Mouse (Mus musculus) liver, embryonic 12.5 days (tissue): ENCODE results near the gene Olfm1. TPM values are rescaled to one million over a fixed set of nuclear protein-coding genes. Genes with fewer than 3 reads are reported as not detected.

Source experiments
- ATAC-seq: fragments of 200-750 bp; cut with Nextera tagmentation; 2 replicates; pipeline ENCODE4 v1.8.0; 2017; ENCODE audit warnings: moderate number of reproducible peaks, mild to moderate bottlenecking, moderate library complexity
- H3K27ac ChIP-seq: fragments of 300-500 bp; sonication (generic); 2 replicates; pipeline ENCODE4 v1.5.1; 2016; ENCODE audit warnings: mild to moderate bottlenecking
- H3K27me3 ChIP-seq: fragments of 300-500 bp; sonication (generic); replicated peaks from 2 replicates; pipeline ENCODE4 v1.6.1; 2016; ENCODE audit warnings: mild to moderate bottlenecking, moderate library complexity
- H3K36me3 ChIP-seq: fragments of 300-500 bp; sonication (generic); 2 replicates; pipeline ENCODE4 v1.6.1; 2016; ENCODE audit warnings: mild to moderate bottlenecking, moderate library complexity
- H3K4me1 ChIP-seq: fragments of 300-500 bp; sonication (generic); 2 replicates; pipeline ENCODE4 v1.6.1; 2016
- H3K4me2 ChIP-seq: fragments of 300-500 bp; sonication (generic); 2 replicates; pipeline ENCODE4 v1.6.1; 2016; ENCODE audit warnings: mild to moderate bottlenecking, moderate library complexity
- H3K4me3 ChIP-seq: fragments of 300-500 bp; sonication (generic); 2 replicates; pipeline ENCODE4 v1.5.1; 2016; ENCODE audit warnings: mild to moderate bottlenecking, moderate library complexity
- H3K9ac ChIP-seq: fragments of 300-500 bp; sonication (generic); 2 replicates; pipeline ENCODE4 v1.6.1; 2016; ENCODE audit warnings: mild to moderate bottlenecking, moderate library complexity
- H3K9me3 ChIP-seq: fragments of 300-500 bp; sonication (generic); replicated peaks from 2 replicates; pipeline ENCODE4 v1.6.1; 2016; ENCODE audit warnings: mild to moderate bottlenecking, moderate library complexity
- WGBS: fragments of 180-500 bp; shearing (Covaris S2); methylation state at CpG from one replicate; pipeline ENCODE4 v1.1.7; 2016; ENCODE audit not compliant: insufficient replicate concordance; 5-methylcytosine and 5-hydroxymethylcytosine counted together
- polyA plus RNA-seq: library from polyadenylated mRNA; unstranded; fragments of >200 nt; fragmentation: Nextera tagmentation; extraction: Ambion mirVana; gene quantifications from 2 replicates; pipeline ENCODE4 v1.2.1, GENCODE M21; 2016

Gene Olfm1
- polyA plus RNA-seq, 1 experiment from 2014 or later: 2.9 TPM

DNA sequence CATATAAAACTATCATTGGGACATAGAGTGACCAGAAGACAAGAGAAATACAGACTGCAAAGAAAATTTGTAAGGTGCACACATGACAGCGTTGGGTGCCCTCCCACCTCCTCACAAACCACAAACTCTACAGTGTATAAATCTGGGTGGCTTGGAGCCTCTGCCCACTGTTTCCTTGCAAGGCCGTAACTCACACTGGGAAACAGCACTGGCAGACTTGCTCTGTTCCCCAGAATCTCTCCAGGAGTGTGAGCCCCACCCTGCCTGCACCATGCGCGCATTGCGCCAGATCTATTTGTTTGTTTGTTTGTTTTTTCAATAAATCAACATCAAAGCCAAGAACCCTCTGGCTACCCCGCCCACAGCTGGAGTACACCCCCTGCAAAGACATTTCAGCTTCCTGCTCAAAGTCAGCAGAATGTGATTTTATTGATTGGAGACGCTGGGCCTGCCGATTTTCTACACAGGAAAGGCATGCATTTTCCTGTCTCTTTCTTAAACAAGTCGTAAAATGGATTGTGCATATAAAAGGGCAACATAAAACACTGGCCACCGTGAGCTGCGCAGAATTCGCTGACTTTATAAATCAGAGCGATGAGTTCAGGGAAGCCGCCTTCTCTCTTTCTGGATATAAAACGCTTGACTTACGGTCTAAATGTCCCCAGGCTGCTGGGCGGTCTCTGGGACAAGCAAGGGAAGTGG, 48.9 kb downstream of the Olfm1 start:
- Histone ChIP-seq H3K4me3 (no peak overlapping the region), H3K27ac (no peak overlapping the region), H3K9me3 (no peaks in the 10 kb centered on the region), H3K27me3 (peaks cover 7% of the 10 kb centered on the region), H3K4me2 (no peak overlapping the region), H3K4me1 (no peaks in the 10 kb centered on the region), H3K36me3 (no peaks in the 10 kb centered on the region), H3K9ac (no peak overlapping the region)
- ATAC-seq: no peak
- 58% methylated on average over 17 of the region's 17 CpGs for WGBS

- no peak overlapping the region for H3K4me3 ChIP-seq
- 14% methylated on average over 5 of the region's 5 CpGs for WGBS
- H3K9ac ChIP-seq: no peak overlapping the region
- peaks cover 7% of the 10 kb centered on the region for H3K27me3 ChIP-seq
- no peak overlapping the region for H3K27ac ChIP-seq
- no peak overlapping the region for H3K4me2 ChIP-seq
- no peaks in the 10 kb centered on the region for H3K36me3 ChIP-seq
- H3K9me3 ChIP-seq: no peaks in the 10 kb centered on the region
- no peak for ATAC-seq
- H3K4me1 ChIP-seq: no peaks in the 10 kb centered on the region
Observed at GRCm38 (mm10) chr2:28242222-28242543, 49.4 kb downstream of the Olfm1 start.

DNA sequence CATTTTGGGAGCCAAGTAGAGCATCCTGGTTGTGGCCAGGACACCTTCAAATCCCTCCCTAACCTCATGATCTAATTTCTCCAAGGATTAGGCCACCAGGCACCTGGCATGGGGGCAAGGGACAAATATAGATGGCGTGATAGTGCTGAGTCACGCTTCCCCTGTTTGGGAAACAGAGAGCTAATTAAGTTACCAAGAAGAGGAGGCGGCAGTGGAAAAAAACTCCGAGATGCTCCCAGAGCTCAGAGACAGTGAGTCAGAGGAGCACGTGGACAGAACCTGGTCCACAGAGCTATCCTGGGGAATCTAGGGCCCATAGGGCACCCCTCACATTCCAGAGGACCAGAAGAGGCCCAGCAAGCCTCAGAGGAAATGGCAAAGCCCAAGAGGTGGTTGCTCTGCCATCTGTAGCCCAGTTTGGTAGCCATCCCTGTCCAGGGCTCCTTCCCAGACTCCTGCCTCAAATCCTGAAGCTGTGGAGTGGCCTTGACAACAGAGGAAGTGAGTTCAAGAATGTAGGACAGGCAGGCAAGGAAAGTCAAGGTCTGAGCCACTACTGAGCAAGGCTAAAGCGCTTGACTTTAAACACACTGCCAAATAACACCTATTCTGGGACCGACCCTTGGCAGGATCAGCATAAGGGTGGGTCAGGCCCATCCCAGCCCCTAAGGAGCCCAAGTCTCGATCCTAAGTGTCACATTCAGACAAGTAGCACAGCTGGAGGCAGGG, 52.0 kb downstream of the Olfm1 start:
- Histone ChIP-seq H3K9ac (no peak overlapping the region), H3K4me3 (no peak overlapping the region), H3K27me3 (peaks cover 12% of the 10 kb centered on the region), H3K9me3 (no peaks in the 10 kb centered on the region), H3K4me1 (no peaks in the 10 kb centered on the region), H3K36me3 (no peaks in the 10 kb centered on the region), H3K27ac (no peak overlapping the region), H3K4me2 (no peak overlapping the region)
- 44% methylated on average over 8 of the region's 8 CpGs for WGBS
- ATAC-seq: no peak

DNA sequence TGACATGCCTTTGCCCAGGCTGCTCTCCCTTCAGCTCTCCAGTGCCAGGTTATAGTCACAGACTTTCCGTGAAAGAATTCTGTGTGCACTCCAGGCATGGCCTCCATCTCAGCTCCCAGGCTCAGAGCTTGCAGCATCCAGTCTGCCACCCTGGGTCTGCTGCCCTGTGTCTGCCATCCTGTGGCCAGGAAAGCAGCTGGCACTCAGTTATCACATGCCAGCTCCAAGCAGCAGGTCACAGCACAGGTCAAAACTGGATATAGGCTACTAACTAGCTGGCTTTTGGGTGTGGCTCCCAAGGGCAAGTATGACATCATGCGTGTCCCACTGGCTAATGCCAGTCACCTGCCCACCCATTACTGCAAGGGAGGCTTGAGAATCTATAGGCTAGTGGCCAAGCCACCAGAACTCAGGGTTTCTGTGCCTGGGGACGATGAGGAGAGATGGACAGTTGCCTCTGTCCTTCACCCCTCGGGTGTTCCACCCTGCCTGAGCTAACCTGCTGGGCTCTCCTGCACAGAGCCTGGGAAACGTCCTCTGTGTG, 53.4 kb downstream of the Olfm1 start:
- Histone ChIP-seq H3K27ac (no peak overlapping the region), H3K27me3 (peaks cover 5% of the 10 kb centered on the region; the same call in 1 of the 2 replicates), H3K9ac (no peak overlapping the region), H3K4me3 (no peak overlapping the region), H3K36me3 (no peaks in the 10 kb centered on the region), H3K4me1 (no peaks in the 10 kb centered on the region), H3K4me2 (no peak overlapping the region), H3K9me3 (no peaks in the 10 kb centered on the region)
- no peak for ATAC-seq
- 53% methylated on average over 5 of the region's 5 CpGs for WGBS

GRCm38 (mm10) chr2:28247098-28247497, 54.3 kb downstream of the Olfm1 start:
- WGBS: 66% methylated on average over 11 of the region's 11 CpGs
- Histone ChIP-seq H3K4me3 (no peak overlapping the region), H3K27me3 (peaks cover 5% of the 10 kb centered on the region; the same call in 1 of the 2 replicates), H3K9ac (no peak overlapping the region), H3K9me3 (no peaks in the 10 kb centered on the region), H3K4me1 (no peaks in the 10 kb centered on the region), H3K36me3 (no peaks in the 10 kb centered on the region), H3K4me2 (no peak overlapping the region), H3K27ac (no peak overlapping the region)
- ATAC-seq: no peak

DNA sequence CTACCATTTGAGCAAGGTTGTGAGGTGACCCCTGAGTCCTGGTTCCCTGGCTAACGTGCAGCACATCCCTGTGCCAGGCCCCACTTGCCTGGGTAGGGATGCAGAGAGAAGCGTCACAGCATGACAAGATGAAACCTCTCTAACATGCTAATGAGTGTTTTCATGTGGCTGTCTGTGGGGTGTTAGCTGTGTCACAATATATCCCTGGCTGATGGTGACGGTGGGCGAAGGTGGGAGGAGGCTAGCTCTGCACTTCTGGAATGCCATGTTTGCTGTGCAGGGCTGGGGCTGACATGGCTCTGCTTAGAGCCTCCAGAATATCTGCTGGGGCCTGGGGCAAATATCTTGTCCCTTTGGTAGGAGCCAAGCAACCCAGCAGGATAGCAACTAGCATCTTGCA, 59.8 kb downstream of the Olfm1 start:
- H3K36me3 ChIP-seq: no peaks in the 10 kb centered on the region
- no peak overlapping the region for H3K4me3 ChIP-seq
- H3K4me2 ChIP-seq: no peak overlapping the region
- WGBS: 59% methylated on average over 4 of the region's 4 CpGs
- ATAC-seq: no peak
- H3K4me1 ChIP-seq: no peaks in the 10 kb centered on the region
- H3K9ac ChIP-seq: no peak overlapping the region
- peaks cover 10% of the 10 kb centered on the region; the same call in 1 of the 2 replicates for H3K27me3 ChIP-seq
- H3K27ac ChIP-seq: no peak overlapping the region
- H3K9me3 ChIP-seq: no peaks in the 10 kb centered on the region

DNA sequence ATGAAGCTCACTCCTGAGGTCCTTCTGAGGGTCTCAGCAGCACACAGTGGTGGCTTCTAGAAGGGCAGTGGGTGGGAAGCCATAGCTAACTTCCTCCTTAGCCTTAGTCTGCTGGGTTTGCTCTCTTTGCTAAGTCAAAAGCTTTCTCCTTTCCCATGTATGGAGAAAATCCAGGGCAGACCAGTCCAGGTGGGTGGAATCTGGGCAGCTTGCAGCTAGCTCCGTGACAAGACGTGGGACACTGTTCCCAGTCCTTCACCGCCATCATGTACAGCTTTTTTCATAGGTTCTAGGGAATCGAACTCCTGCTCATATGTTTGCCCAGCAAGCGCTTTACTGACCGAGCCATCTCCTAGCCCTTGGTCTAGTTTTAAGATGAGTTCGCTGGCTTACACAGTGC, 63.2 kb downstream of the Olfm1 start:
- Histone ChIP-seq H3K27ac (no peak overlapping the region), H3K36me3 (no peaks in the 10 kb centered on the region), H3K27me3 (peaks cover 5% of the 10 kb centered on the region; the same call in 1 of the 2 replicates), H3K9ac (no peak overlapping the region), H3K4me2 (no peak overlapping the region), H3K9me3 (no peaks in the 10 kb centered on the region), H3K4me1 (no peaks in the 10 kb centered on the region), H3K4me3 (no peak overlapping the region)
- WGBS: 86% methylated on average over 7 of the region's 7 CpGs
- ATAC-seq: no peak

GRCm38 (mm10) chr2:28261438-28261837, 68.6 kb downstream of the Olfm1 start:
- Histone ChIP-seq H3K27me3 (no peaks in the 10 kb centered on the region), H3K9me3 (no peaks in the 10 kb centered on the region), H3K4me3 (no peak overlapping the region), H3K4me1 (no peaks in the 10 kb centered on the region), H3K36me3 (no peaks in the 10 kb centered on the region), H3K4me2 (no peak overlapping the region), H3K27ac (no peak overlapping the region), H3K9ac (no peak overlapping the region)
- no peak for ATAC-seq
- 55% methylated on average over 3 of the region's 3 CpGs for WGBS

- Histone ChIP-seq H3K4me3 (no peak overlapping the region), H3K27me3 (peaks cover 6% of the 10 kb centered on the region; the same call in 1 of the 2 replicates), H3K36me3 (no peaks in the 10 kb centered on the region), H3K9me3 (no peaks in the 10 kb centered on the region), H3K9ac (no peak overlapping the region), H3K4me1 (no peaks in the 10 kb centered on the region), H3K4me2 (no peak overlapping the region), H3K27ac (no peak overlapping the region)
- 63% methylated on average over 3 of the region's 3 CpGs for WGBS
- no peak for ATAC-seq
Observed at GRCm38 (mm10) chr2:28267776-28268275, 75.0 kb downstream of the Olfm1 start.

- no peak overlapping the region for H3K4me2 ChIP-seq
- H3K27ac ChIP-seq: no peak overlapping the region
- ATAC-seq: no peak
- H3K27me3 ChIP-seq: peaks cover 6% of the 10 kb centered on the region; the same call in 1 of the 2 replicates
- 28% methylated on average over 4 of the region's 4 CpGs for WGBS
- H3K9me3 ChIP-seq: no peaks in the 10 kb centered on the region
- H3K9ac ChIP-seq: no peak overlapping the region
- no peak overlapping the region for H3K4me3 ChIP-seq
- no peaks in the 10 kb centered on the region for H3K36me3 ChIP-seq
- H3K4me1 ChIP-seq: no peaks in the 10 kb centered on the region
Observed at GRCm38 (mm10) chr2:28270561-28270960, 77.8 kb downstream of the Olfm1 start.

DNA sequence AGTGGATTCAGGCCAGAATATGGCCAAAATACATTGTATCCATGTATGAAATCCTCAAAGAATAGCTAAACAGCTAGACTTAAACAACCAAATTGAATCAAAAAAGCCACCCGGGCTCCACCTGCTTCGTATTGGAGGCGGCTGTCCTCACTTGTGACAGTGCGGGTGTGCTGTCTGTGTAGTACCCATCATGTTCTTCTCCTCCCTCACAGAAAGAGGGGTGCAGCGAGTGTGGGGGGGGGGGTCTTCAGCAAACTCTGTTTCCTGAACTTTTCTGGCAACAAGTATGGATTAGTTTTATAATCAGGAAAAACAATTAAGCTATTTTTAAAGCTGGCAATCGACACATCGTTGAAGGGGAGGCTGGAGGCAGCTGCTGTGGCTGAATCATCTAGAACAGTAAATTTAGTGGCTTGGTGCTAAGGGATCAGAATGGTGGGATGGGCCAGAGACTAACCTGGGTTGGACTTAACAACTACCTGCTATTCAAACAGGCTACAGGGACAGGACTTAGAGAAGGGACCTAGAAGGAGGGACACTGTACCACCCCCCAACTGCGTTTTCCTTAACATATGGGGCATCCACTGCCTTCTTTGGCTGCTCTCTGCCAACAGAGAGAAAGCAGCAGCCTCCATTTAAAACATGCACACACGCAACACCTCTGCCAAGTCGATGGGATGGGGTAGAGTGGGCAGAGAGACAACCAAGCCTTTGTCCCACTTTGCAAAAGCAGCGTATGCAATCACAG, 79.6 kb downstream of the Olfm1 start:
- H3K4me1 ChIP-seq: no peaks in the 10 kb centered on the region
- ATAC-seq: no peak

DNA sequence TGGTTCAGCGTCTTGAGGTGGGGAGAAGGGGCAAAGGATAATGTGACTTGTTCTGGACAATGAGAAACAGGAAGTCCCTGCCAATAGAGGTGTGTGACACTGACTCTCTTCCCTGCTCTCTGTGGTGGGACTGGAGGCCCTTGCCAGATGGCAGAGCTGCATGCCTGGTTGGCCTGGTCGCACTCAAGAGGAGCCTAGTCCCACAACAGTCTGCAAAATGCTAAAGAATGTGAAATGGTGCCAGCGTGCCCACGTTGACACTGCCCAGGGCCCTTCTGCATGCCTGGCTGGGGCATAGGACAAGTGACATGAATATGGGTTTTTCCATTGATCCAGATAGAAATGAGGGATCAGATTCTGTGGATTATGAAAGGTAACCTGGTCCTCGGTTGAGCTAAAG, 81.2 kb downstream of the Olfm1 start:
- no peak for ATAC-seq
- 63% methylated on average over 5 of the region's 5 CpGs for WGBS
- H3K27ac ChIP-seq: no peak overlapping the region

More for the DNA sequence above, 79.6 kb downstream of the Olfm1 start:
- Histone ChIP-seq H3K36me3 (no peaks in the 10 kb centered on the region), H3K4me2 (no peak overlapping the region), H3K9ac (no peak overlapping the region), H3K27me3 (peaks cover 6% of the 10 kb centered on the region; the same call in 1 of the 2 replicates), H3K4me3 (no peak overlapping the region), H3K27ac (no peak overlapping the region), H3K9me3 (no peaks in the 10 kb centered on the region)
- 71% methylated on average over 11 of the region's 11 CpGs for WGBS

More for the DNA sequence above, 81.2 kb downstream of the Olfm1 start:
- H3K9me3 ChIP-seq: no peaks in the 10 kb centered on the region
- no peak overlapping the region for H3K4me3 ChIP-seq
- H3K36me3 ChIP-seq: no peaks in the 10 kb centered on the region
- H3K4me1 ChIP-seq: no peaks in the 10 kb centered on the region
- no peak overlapping the region for H3K4me2 ChIP-seq
- no peak overlapping the region for H3K9ac ChIP-seq
- peaks cover 6% of the 10 kb centered on the region; the same call in 1 of the 2 replicates for H3K27me3 ChIP-seq
